Mouse (Mus musculus): ENCODE data around the gene Abhd16a. TPM values are rescaled to one million over a fixed set of nuclear protein-coding genes. Genes with fewer than 3 reads are reported as not detected.

Abhd16a gene
- total RNA-seq, 2 experiments from 2014 or later: 101 to 102 TPM

DNA sequence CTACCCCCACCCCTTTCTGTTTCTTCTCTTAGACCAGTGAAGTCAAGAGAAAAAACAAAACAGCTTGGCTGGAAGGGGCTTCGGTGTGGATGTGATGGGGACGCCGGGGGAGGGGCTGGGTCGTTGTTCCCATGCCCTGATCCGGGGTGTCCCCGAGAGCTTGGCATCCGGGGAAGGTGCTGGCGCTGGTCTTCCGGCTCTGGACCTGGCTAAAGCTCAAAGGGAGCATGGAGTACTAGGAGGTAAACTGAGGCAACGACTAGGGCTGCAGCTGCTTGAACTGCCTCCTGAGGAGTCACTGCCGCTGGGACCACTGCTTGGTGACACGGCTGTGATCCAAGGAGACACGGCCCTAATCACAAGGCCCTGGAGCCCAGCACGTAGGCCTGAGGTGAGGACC, 29.0 kb upstream of the Abhd16a start:
- DNase-seq: no peak

DNA sequence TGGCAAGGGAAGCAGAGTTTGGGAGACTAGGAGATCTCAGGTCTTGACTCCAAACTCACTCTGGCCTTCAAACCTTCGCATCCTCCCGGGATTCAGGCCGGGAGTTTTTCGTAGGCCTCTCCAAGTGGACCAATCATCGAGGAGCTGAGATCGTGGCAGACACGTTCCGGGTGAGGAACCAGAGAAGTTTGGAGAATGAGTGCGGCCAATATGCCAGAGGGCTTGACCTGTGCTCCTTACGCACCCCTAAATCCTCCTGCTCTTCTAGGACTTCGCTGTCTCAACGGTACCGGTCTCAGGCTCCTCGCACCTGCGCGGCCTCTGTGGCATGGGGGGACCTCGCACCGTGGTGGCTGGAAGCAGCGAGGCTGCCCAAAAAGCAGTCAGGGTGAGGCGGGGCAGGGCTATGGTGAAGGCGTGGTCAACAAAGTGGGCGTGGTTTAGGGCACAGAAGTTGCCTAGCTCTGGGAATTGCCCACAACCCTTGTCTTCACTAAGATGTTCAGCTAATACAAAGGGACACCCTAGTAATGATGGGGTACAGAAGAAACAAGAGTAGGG, 28.2 kb upstream of the Abhd16a start:
- DNase-seq: no peak

DNA sequence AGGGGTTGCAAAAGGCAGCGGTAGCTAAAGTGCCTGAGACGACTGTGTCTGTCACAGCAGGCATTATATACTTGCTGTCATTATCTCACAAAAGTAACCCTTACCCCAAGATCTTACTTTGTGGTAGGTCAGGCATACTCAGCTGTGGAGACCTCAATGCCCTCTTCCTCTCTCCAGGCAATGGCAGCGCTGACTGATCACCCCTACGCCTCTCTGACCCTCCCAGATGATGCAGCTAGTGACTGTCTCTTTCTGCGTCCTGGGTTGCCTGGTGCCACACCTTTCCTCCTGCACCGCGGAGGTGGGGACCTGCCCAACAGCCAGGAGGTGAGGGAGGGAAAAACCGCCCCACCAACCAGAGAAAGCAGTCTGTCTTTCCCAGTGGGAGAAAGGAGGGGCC, 27.8 kb upstream of the Abhd16a start:
- no peak for DNase-seq

DNA sequence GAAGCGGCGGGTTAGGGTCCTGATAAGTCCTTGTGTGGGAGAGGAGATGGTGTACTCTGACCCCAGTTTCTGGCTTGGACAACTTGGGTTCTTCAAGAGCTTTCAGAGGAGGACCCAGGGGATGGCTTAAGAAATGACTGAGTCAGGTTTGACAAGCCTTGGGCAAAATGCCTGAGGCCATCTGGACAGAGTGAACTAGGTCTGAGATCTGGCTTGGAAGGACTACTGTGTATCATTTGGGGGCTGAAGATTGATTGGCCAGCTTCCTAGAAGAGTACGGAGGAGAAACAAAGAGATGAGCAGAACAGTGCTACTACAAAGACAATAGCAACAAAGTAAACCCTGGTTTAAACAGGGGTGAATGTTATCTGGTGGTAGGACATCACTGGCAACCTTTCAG, 25.6 kb upstream of the Abhd16a start:
- DNase-seq: no peak

DNA sequence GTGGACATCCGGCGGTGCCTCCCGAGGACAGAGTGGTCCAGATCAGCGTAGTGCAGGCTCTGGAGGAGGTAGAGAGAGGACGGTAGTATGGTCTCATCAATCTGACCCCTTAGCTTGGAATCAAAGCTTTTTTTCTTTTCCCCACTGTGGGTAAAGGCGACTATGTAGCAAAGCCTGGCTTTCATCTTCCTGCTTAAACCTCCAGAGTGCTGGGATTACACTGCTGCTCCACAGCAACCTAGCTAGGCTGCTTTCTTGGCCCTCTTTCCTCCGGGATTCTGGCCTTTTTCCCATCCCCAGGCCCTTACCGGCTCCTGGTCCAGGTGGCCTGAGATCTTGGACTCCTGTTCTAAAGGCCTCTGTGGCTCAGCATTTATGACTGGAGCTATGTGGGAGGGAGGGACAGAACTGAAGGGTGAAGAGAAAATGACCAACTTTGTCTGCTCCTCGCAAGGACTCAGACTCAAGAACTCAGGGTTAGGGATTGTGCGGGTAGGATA, 24.6 kb upstream of the Abhd16a start:
- DNase-seq: no peak

DNA sequence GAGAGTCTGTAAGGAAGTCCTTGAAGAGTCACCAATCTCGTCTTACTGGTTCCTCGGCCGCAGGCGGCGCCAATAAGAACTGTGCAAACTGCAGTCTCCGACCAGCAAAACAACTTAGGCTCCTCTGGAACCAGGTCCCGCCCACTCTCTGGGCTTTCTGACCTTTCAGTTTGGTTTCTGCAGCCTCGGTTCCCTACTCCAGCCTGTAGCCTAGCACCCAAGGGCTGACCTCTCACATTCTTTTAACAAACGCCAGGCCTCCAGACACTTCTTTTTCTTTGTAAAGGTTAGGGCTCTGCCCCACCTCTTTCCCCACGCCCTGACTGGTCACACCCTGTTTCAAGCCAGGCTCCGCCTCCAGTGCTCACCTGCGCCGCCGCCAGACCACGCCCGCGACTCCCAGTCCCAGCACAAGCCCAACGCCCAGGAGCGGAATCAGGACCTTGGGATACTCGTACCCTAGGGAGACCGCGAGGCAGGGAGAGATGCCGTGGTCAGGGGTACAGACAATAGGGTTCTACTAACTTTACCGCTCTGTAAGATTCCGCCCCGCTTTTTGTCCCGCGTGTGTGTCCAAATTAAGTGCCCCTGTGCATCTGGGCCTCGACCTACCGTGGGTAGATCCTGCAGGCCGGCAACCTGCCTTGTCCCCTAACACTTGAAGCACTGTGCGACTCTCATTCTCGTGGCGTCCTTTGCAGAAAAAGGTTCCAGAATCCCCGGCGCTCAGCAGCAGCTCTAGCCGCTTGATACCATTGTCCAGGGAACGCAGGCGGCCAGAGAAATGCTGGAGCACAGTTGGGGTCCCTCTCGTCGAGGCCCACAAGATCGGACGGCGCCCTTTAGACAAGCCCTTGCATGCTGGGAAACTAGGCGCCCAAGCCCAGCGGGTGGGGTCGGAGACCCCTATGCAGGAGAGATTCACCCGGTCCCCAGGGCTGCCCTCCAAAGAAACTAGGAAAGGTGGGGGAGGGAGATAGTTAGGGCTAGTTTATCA, 23.8 kb upstream of the Abhd16a start, which contains the start of gene Ly6g6c:
Gene Ly6g6c (plus strand): TSS at position 438 of the 997 bp plus-strand sequence.
- no peak for DNase-seq

DNA sequence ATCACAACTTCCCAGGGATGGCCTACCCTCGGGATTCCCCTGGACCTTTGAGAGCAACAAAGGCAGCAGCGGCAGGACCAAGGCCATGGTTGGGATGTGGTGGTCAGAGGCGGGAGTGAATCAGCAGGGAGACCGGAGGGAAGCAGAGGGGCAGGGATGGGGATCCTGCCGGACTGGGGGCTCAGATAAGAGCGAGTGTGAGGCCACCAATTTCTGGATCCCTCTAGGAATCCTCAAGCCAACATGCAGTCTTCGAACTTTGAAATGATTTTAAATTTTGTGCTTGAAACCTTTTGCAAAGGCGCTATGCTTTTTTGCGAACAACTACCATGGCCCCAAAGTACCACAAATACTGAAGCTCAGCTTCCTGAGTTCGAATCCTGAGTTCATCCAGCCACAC, 23.0 kb upstream of the Abhd16a start, which contains the start of gene Mpig6b:
Gene Mpig6b (minus strand): TSS at position 101 of the 400 bp plus-strand sequence.
- DNase-seq: no peak

- no peak for DNase-seq
These were observed 20.7 kb upstream of the Abhd16a start for GRCm38 (mm10) chr17:35068213-35068914.

DNA sequence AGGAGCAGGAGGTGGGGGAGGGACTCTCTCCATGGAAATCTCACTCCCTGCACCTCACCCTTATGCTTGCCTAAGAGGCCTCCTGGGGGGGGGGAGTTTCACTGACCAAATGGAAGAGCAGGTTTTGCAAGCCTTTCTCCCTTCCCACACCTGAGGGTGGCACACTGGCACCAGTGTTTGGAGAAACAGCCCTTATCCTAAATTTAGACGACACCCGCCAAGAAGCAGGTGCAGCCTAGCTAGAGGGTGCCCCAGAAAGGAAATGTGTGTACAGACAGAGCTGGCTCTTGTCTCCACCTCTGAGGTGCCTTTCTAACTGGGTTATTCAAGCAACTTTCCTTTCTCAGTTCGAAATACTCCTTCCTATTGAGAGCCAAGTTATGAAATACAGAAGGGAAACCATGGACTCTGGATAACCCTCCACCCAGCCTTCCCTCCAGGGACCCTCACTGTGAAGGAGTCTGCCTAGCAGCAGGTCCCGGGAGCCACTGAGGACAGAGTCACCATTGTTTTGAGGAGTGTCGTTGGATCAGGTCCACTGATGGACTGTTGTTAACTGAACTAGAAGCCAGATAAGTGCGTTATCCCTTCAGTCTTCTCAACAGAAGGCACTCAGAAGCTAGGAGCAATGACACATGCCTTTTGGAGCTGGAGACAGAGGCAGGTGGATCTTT, 18.4 kb upstream of the Abhd16a start:
- DNase-seq: no peak

- no peak for DNase-seq
These were observed 17.6 kb upstream of the Abhd16a start for GRCm38 (mm10) chr17:35071454-35071853.

DNA sequence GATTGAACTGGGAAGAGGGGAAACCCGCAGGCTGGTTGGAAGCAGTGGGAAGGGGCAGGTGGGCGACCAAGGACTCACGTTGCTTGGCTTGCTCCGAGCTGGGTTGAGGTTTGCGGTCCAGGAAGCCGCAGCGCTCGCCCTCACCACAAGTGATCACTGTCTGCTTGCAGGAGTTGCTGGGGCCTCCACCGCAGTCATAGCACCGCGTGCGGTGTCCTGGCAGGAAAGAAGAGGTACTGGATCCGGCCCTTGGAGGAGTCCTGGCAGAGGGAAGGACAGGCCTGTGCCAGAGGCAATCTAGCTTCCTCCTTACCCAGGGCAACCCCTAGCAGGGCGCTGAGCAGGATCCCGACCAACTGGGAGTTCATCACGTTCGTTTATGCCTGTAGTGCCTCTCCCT, 15.0 kb upstream of the Abhd16a start:
- DNase-seq: no peak

GRCm38 (mm10) chr17:35076507-35077176, 12.4 kb upstream of the Abhd16a start, which contains the start of gene Ly6g6e:
TSS of gene Ly6g6e (plus strand) at chr17:35076902.
- DNase-seq: no peak

DNA sequence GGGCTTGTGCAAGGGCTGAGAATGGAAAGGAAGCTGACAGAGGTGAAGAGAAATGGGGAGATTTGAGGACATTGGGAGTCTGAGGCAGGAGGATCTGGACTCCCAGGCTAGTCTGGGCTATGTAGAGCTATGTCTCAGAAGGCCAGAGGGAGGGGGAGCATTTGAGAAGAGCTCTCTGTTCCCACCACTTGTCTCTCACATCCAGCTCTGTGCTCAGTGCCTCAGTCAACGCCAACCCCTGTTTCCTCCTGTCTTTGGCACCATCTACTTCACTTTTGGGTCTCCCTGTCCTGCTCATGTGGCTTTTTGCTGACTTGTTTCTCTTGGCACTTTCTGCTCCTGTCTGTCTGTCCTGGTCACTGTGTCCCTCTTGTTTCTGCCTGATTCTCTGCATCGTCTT, 11.8 kb upstream of the Abhd16a start:
- DNase-seq: no peak

GRCm38 (mm10) chr17:35077786-35078233, 11.3 kb upstream of the Abhd16a start, which contains the start of gene Ly6g6d:
TSS of gene Ly6g6d (minus strand) at chr17:35078065.
- no peak for DNase-seq

DNA sequence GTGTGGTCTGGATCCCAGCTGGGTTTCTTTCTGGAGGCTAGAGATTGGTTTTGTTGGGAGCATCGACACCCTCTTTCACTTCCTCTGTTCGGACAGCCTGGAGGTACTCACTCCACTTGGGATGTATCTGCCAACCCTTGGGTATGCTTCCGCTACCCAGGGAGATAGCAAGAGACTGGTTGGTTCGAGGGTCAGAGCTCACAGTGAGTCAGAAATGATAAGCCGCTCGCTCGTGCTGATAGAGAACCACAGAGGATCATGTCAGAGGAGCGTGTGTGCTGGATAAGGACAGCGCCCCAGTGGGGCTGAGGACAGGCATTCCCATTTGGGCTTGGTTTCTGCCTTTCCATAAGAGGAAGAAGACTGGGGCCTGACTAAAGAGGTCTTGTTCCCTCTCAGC, 9.3 kb upstream of the Abhd16a start:
- DNase-seq: no peak

GRCm38 (mm10) chr17:35080248-35080647, 8.8 kb upstream of the Abhd16a start:
- DNase-seq: no peak

DNA sequence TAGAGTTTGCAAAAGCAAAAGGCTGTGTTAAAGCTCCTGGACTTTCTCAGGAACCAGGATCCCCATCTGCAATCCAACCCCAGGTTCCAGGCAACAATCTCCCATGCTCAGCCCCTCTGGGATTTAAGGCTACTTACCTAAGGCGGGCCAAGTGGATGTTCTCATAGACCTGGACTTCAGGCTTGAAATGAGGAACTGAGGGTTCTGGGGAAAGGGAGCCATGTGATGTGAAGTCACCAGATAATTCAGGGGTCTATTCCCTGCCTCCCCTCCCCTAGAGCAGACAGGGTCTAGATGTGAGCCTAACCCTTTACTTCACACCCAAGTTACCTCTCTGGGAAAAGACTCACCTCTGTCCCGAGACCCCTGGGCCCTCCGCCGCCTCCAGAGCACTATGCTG, 8.4 kb upstream of the Abhd16a start:
- no peak for DNase-seq

- DNase-seq: no peak
These were observed 6.1 kb upstream of the Abhd16a start for GRCm38 (mm10) chr17:35082841-35083576.

DNA sequence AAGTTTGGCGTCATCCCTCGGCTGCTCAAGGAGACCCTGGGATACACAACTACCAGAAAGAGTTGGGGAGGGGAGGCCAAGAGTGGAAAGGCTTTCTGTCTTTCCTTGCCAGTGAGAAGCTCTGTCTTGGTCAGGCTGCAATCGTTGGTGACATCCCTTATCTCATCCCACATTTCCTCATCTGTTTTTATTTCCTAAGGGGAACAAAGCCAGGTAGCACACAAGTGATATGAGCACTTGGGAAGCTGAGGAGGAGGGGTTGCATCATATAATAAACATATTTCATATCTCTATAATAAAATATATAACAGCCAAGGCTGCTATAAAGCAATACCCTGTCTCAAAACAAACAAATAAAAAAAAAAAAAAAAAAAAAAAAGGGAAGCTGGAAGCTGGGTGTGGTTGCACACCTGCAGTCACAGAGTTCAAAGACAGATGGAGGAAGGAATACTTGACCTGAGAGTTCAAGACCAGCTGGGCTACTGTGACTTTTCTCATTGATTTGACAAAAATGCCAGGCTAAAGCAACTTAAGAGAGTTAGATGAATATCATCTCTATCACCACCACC, 5.0 kb upstream of the Abhd16a start:
- no peak for DNase-seq

- DNase-seq: no peak
These were observed 3.7 kb upstream of the Abhd16a start, which contains the start of gene Ly6g6f for GRCm38 (mm10) chr17:35085208-35085865. TSS of gene Ly6g6f (minus strand) at chr17:35085610.

Data from layer of hippocampus, postnatal 36 days (tissue).